Mouse (Mus musculus) layer of hippocampus, adult 18-20 months (tissue): Measurements from ENCODE around the gene Coq10a. TPM values are rescaled to one million over a fixed set of nuclear protein-coding genes. Genes with fewer than 3 reads are reported as not detected.
A peak's percentile ranks its signal among the peaks of the same experiment; 100 is the strongest.

ENCODE experiments used
- DNase-seq, 2 experiments: peaks; one replicate each; pipeline ENCODE4 v3.0.0; 2022; ENCODE audit warnings: low spot score in 2 of 2
- long read RNA-seq: library from polyadenylated mRNA; stranded (forward); transcript quantifications from one replicate; pipeline ENCODE4 v2.0.0, GENCODE M21; 2021
- total RNA-seq, 2 experiments: library from RNA; stranded (reverse); gene quantifications; 2 replicates each; pipeline ENCODE4 v1.2.3; 2021

The Coq10a gene
- total RNA-seq = 10 to 100 TPM; 49.5 to 49.7 TPM
- long read RNA-seq, transcript Coq10a-205 (5 exons, 1,307 nt) = minor isoform, 8 of 44 reads
- long read RNA-seq, transcript Coq10a-207 (5 exons, 1,434 nt) = major isoform, 29 of 44 reads
- long read RNA-seq, partial matches to known transcripts = 3 of 44 reads
- long read RNA-seq, other reads (novel, unspliced or antisense) = 4 of 44 reads

DNA sequence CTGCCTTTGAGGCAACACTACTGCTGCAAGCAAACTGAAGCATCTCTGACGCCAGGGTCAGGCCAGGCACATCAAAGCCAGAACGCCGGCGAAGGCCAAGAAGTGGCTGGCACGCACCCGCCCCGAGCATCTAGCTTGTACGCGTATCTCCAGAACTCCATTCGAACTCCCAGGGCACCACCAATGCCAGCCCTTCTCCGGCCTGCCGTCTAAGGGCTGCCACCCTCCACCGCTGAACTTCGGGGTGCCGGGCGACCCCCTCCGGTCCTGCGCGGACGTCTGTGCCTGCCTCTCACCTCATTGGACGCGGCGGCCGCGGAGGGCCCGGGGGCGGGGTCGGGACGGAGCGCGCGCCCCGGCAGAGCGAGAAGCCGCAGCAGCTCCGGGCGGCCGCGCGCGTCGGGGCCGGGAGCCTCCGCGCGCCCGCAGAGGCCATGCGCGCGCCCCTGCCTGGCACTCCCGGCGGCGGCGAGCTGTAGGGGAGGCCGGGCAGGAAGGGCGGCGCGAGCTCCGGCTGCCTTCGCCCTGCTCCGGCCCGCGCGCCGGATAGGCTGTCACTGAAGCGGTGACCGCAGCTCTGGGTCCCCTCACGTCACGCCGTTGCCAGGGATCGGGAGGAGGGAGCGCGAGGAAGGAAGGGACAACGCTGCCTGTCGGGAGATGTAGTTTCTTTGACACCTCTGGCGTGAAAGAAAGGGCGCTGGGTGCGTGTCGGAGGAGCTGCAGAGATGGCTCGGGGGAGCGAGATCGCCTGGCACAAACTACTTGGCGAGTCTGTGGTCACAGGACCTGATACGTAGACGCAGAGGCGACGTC lies at the start of gene Coq10a:
TSS of gene Coq10a (minus strand) at position 596 of the 816 bp plus-strand sequence.
- peak; percentile 93 for DNase-seq

DNA sequence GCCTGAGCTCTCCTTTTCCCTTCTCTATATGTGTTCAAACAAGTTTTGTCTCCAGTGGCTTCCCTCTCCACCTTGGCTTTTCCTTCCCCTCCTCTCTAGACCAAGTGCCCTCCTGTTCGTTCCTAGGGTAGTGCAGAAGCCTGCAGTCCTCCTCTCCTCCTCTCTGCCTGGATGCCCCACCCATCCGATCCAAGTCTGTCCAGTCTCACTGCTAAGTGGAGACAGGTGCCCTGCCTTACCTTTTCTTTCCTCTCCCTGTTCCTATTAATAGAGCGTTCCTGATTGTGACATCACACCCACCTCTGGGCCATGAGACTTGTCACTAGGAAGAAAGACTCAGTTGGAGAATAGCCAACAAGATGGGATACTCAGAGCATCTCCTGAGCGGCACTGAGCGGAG lies 46.1 kb upstream of the Coq10a start:
- no peak for DNase-seq

DNA sequence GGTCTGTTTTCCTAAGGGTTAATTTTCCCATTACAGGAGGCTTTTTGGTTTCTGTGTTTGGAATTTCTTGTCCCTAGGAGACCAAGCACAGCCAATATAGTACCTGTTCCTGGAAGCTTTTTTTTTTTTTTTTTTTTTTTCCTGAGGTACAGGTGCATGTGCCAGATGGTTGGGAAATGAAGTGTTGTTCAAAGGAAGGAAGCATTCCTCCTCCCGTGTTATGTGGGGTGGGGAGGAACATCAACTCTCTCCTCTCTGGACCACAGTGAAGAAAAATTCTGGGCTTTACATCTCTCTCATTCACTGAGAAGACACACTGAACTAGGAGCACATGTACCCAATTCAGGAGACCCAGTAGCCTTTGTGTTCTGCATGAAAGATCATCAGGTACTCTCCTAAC lies 44.3 kb upstream of the Coq10a start:
- no peak for DNase-seq

DNA sequence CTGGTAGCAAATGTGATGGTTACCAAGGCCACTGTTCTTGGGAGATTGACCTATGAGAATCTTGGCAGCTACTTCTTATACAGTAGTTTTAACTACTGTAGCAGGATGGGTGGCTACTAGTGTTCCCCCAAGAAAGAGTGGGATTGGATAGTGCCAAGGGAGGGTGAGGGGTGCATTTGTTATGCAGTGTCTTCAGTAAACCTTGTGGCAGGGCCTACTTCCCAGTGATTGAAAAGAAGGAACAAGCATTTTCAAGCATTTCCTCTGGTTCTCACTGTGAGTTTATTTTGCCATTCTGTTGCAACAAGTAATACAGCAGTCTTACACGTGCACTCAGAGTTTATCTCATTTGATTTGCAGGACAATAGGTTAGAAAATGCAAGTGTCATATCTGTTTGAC lies 43.8 kb upstream of the Coq10a start:
- DNase-seq = no peak

DNA sequence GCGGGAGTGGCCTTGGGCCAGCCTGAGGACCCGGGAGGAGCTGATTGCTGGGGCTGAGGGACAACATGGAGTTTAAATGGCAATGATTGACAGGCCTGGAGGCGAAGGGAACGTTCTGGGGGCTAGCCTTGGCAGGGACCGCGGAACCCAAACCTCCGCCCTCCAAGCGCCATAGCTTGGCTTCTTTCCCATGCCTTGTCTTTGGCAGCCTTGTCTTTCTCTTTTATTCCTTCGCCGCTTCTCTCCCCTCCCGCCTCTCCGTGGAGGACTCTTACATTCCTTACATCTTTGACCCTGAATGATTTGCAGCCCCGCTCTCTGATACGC lies 43.2 kb upstream of the Coq10a start:
- peak in 1 of 2 experiments; percentile 32 for DNase-seq

DNA sequence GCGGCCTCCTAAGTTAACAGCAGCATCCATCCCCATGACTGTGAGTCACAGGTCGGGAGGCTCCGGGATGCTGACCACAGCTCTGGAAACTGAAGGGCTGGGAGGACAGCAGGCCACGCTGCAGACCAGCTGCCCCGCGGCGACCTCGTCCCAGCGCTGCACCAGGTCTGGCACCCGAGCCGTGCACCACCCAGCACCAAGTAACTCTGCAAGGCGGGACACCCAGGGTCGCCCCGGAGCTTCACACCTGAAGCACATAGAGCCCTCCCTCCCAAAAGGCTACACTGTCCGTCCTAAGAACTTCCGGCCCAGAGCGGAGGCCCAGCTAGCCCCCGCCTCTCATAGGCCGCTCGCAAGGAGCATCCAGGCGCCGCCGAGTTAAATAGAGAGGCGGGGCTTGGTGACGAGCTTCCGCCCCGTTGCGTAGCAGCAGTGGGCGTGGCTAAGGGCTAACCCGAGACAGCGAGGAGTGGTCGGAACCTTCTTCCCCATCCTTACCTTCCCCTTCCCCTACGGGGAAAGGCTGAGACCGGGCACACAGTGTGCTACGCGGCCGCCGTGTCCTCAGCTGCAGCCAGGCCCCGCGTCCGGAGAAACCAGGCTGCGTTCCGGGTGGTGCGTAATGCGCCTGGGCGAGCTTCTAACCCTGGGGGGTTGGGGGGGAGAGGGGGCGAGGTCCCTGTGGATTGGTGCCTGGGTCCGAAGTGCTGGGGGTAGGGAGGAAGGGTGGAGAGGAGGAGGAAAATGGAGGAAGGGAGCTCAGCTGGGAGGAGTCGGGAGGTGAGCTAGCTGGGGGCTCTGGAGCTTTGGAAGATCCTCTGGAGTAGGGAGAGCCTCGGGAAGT lies 42.6 kb upstream of the Coq10a start, which contains the start of the genes Nabp2 and Rnf41:
TSS of gene Nabp2 (minus strand) at position 282 of the 844 bp plus-strand sequence.
TSS of gene Rnf41 (plus strand) at position 447 of the 844 bp plus-strand sequence.
- DNase-seq = peak; percentile 93 to 96

DNA sequence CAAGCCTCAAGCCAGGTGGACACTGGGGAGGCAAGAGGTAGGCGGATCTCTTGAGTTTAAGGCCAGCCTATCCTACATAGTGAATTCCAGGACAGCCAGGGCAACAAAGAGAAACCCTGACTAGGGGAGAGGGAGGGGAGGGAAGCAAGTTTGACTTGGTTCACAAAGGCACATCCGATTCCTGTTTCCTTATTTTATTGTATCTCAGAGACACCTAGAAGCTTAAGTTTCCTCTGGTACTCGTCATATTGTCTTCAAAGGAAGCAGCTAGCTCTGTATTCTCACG lies 41.7 kb upstream of the Coq10a start:
- no peak for DNase-seq

DNA sequence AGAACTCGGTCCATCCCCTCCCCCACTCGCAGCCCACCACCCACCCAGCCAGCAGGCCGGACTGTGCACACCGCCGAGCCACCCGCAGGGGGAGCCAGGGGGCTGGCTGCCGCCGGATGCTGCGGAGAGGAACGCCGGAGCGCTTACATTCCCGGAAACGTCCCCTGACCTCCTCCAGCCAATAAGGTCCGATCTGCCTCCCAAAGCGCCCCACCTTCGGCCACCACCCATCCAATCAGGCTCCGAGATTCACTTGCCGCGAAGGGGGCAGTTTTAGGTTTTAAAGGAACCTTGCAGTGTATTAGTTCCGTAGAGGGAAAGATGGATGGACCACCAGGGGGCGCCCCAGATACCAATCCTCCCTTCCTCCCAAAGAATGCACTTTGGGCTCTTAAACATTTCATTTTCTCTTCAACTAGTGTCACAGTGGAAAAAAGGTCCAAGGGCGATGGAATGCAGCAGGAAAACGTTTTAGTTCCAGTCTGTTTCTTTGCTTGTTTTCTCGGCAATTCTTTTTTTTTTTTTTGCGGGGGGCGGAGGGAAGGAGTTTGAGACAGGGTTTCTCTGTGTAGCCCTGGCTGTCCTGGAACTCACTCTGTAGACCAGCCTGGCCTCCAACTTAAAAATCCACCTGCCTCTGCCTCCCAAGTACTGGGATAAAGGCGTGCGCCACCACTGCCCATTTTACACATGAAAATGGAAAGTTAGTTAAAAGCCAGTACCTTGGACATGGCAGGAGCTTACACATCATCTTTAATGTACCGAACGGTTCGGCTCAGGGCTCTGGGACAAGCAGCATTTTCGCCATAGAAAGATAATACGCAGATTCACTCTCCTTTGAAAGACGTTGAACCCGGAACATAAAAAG lies 41.1 kb upstream of the Coq10a start:
- DNase-seq = peak; percentile 97 to 99

DNA sequence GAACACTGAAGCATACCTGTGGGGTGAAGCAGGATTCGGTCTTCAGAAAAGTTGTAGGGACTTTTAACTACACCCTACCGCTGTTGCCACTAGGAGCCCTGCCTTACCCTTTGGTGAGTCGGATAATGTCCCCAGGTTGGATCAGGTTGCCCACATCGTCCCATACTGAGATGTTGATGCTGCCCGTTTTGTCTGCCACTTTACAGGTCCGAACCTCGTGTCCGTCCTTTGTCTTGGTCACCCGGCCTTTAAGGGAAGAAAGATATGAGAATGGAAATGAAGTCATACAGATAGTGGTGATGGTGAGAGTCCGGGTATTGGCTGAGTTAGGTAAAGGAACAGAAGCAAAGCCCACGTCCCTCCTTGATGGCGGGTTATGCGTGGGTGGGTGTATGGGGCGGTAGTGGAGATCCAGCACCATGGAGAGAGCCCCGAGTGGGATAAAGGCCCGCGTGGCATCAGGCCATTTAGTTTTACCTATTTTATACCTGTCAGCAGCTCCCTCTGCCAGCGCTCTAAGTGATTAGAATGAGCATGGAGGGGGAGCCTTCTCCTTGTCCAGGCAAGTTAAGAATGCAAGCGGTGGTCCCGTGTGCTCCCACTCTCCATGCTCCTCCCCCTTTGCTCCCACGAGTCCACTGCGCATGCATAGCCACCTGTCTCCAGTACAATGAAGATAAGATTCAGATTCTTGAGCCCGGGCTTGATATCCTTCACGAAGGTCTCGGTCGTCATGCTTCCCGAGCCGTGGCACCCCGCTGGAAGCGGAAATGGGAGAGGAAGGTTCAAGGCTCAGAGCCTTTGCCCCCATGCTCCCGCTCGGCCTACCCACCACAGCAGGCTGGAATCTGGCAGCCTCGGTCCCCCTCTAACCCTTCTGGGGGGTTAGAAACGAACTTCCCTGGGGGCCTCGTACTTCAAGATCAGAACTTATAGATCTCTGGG lies 40.1 kb upstream of the Coq10a start:
- peak; percentile 51 to 59 for DNase-seq

DNA sequence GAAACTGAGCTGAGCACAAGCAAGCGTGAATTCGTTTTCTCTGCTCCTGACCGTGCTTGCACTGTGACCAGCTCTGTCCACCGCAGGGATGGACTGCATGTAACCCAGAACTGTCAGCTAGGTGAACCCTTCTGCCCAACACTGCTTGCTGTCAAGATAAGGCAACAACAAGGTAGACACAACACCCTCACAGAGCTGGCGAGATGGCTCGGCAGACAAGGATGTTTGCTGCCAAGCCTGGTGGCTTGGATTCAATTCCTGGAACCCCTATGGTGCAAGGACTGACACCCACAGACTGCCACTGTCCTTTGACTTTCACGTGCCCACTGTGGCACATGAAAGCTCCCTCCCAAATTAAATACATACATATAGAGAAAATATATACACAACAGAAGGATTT lies 35.1 kb upstream of the Coq10a start:
- no peak for DNase-seq

DNA sequence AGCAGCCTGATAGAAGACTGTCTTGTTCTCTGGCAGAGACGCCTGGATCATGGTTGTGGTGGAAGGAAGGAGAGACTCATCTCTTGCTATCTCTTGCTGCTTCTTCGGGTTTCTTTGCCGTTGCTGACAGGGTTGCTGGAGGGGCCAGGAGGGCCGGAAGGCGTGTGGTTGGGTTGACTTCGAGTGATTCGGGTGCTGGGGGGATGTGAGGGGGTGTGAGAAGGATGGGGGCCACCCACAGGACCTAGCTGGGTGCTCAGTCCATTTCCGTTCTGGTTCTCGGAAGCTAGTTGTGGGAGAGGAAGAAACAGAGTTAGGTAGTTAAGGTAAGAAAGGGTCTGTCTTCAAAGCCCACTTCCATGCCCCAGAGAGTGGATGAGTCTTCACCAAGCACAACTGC lies 32.8 kb upstream of the Coq10a start:
- DNase-seq = no peak

DNA sequence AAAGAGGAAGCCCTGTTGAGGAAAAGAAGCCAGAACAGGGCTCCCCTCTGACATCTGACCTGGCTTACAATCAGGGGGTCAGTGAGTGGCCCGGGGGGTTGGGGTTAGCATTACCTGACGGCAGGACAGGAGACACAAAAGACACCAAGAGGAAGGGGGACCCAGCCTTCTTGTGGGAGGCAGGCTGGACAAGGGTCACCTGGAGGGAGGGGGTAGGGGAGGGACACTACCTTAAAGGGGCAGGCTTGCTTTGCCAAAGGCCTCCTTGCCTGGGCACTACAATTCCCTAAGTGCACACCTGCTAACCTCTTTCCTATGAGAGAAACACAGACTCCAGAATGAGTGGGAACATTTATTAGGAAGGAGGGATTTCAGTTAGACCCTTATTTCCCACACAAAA lies 32.3 kb upstream of the Coq10a start, which contains the start of gene Slc39a5:
TSS of gene Slc39a5 (minus strand) at position 174 of the 400 bp plus-strand sequence.
- DNase-seq = no peak

DNA sequence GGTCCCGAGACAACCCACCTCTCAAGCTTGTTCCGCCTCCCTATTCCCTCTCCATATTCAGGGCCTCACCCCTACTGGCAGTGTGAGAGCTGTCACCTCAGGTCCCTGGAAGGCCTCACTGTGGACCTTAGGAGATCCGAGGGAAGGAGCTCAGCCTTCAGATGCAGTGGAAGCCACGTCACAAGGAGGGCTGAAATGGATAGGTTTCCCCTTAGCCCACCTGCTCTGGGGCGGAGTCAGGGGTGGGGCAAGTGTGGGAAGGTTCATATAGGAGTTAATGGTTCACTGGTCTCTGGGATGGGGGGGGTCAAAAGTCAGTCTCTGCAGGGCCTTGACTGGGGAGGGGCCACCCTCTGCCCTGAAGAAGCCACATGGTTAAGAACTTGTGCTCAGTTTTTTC lies 31.5 kb upstream of the Coq10a start:
- no peak for DNase-seq

DNA sequence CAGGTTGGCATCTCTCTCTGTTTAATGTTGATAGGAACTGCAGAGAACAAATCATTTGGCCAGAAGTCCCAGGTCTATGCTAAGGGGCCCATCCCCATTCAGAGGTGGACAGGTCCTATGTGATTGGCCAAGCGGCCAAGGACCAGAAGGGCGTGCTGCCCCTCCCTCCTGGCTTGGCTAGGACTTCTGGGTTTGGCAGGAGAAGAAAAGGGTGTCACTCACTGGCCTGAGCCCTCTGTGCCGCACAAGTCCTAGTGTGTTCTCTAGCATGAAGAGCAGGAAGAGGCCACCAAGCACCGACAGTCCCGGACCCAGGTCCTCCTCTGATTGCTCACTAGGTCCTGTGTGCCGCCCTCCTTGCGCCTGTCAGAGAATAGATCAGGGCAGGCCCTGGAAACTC lies 28.7 kb upstream of the Coq10a start:
- no peak for DNase-seq

DNA sequence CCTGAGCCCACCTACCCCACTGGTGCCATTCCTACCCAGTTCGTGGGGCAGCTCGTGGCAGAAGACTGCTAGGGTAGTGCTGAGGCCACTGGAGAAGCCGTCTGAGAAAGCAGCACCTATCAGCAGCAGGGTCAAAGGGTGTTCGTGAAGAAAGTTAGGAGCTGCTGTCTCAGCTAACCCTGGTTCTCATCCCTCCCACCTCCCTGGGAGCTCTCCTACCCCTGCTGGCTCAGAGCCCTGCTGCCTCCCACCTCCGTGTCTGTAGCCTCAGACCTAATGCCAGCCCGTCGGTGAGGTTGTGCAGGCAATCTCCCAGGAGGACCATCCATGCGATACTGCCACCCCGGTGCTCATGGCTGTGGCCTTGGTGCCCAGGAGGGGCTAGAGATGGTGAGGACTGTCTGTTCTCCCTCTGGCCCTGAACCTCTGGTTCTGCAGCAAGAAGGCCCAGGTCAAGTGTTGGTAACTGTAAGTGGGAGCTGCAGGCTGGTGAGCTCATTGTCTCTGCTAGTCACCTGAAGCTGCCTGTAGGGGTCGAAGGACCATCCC lies 28.0 kb upstream of the Coq10a start:
- no peak for DNase-seq

DNA sequence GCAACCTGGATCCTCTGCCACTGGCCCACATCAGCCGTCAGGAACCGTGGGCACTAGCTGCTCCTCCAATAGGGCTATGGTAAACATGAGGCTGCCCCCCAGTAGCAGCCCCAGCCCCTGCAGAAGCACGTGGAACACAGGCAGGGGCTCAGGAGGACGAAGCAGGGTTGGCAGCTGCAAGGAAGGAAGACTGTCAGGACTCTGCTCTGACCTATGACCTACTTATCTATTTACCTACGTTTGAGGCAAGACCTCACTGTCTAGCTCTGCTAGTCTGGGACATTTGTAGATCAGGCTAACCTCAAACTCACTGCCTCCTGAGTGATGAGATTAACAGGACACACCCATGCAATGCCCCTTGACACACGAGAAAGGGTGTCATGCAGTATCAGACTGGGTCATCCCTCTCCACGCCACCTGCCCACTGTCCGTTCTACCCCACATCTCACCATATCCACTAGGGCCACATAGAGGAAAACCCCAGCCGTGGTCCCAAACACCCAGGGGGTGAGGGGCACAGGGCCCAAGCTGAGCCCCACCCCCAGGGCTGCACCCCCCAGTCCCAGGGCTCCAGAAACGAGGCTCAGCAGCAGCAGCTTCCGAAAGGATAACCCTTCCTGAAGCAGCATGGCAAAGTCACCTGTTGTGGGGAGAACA lies 27.3 kb upstream of the Coq10a start:
- DNase-seq = no peak

DNA sequence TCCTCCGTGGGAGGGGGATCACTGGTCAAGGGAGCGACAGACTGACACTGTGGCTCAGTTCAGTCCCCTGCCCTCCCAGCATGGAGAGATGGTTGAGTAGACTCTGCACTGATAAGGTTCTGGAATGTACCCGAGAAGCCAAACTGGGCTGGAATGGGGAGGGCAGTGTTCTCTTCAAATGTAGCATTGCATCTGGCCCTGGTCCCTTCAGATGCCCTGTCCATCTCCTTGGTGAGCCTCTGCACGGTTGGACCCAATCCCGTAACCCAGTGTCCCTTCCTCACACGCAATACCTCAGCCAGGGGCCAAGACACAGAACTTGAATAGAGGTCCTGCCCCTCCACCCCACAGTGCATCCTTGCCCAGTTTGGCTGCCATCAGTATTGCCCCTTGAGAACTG lies 23.1 kb upstream of the Coq10a start:
- no peak for DNase-seq

DNA sequence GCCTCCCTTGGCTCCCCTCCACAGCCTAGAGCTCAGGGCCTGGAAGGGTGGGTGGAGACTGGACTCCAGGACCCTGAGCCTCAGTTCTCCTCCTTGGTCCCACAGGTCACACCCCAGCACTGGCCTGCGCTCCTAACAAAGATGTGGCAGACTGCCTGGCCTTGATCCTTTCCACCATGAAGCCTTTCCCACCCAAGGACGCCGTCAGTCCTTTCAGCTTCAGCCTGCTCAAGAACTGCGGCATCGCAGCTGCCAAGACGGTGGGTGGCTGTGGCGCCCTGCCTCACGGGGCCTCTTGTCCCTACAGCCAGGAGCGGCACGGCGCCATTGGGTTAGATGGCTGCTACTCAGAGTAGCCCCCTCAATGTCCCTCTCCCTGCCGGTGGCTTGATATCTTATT lies 21.6 kb upstream of the Coq10a start:
- DNase-seq = no peak

DNA sequence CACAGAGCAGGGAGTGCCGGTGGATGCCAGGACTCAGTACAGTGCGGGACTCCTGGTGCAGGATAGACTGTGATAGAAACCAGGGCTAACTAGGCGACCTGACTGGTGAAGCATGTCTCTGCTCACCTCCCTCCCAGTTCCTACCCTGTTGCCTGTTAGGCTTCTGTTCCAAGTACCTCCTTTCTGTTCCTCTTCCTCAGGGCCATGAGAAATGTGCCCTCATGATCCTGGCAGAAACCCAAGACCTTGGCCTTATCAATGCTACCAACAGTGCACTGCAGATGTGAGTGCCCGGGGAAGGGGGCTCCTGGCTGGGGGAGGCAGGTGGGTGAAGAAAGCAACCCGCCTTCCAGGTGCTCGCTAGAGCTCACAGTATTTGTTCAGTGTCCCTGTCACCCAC lies 20.8 kb upstream of the Coq10a start:
- no peak for DNase-seq
